Mouse (Mus musculus): Measurements from ENCODE around the gene Gm42906.

DNA sequence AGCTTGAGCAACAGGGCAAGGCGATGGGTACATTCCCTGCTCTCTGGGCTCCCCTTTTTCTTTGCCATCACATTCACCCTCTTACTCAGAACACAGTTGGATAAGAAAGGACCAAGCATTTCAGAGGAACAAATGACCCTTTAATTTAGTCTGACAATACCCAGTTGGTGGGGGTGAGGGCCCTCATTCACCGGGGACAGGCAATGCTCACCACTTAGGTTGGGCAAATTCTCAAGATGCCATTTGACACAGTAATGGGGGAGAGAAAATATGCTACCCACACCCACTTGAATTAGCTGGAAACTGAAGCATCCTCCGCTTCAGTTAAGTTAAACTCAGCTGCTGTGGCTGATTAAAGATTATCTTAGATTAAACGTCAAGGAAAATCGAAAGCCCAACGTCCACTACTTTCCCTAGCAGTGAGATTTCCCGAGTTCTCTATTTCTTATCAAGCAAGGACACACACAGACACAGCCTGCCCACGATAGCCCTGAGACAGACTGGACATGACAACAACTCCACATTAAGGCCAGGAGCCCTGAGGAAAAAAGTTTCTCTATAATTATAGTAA is 242.6 kb downstream of the Gm42906 start:
- TF ChIP-seq CTCF (IDR thresholded peaks at IDR 0.05; ENCODE audit: low read depth) (no peak), EP300 (IDR thresholded peaks at IDR 0.05; ENCODE audit: low read depth) (no peak)

All from liver, postnatal 0 days (tissue).